Mouse (Mus musculus): ENCODE data around the gene Zfp64. TPM values are rescaled to one million over a fixed set of nuclear protein-coding genes. Genes with fewer than 3 reads are reported as not detected.
A peak's percentile ranks its signal among the peaks of the same experiment; 100 is the strongest.

Zfp64 gene
- total RNA-seq (2022) = 10 to 100 TPM; 14.5 to 20.1 (median 16.6) TPM

- DNase-seq (ENCODE audit: low spot score in 2 of 2) = peak; percentile 78 to 80
Observed at GRCm38 (mm10) chr2:168954835-168955716, at the start of gene Zfp64. Gene Zfp64 (minus strand): TSS chr2:168955587.

- DNase-seq (ENCODE audit: low spot score in 2 of 2) = no peak
Observed at GRCm38 (mm10) chr2:168992642-168993420, 37.4 kb upstream of the Zfp64 start.

GRCm38 (mm10) chr2:168990957-168991356 is 35.6 kb upstream of the Zfp64 start:
- no peak for DNase-seq (ENCODE audit: low spot score in 2 of 2)

- DNase-seq (ENCODE audit: low spot score in 2 of 2) = no peak
Observed at GRCm38 (mm10) chr2:168990061-168990753, 34.8 kb upstream of the Zfp64 start.

GRCm38 (mm10) chr2:168988056-168988455 is 32.7 kb upstream of the Zfp64 start:
- no peak for DNase-seq (ENCODE audit: low spot score in 2 of 2)

GRCm38 (mm10) chr2:168987421-168987820 is 32.0 kb upstream of the Zfp64 start:
- DNase-seq (ENCODE audit: low spot score in 2 of 2) = no peak

- DNase-seq (ENCODE audit: low spot score in 2 of 2) = no peak
Observed at GRCm38 (mm10) chr2:168981951-168982350, 26.6 kb upstream of the Zfp64 start.

- DNase-seq (ENCODE audit: low spot score in 2 of 2) = no peak
Observed at GRCm38 (mm10) chr2:168981448-168981847, 26.1 kb upstream of the Zfp64 start.

- DNase-seq (ENCODE audit: low spot score in 2 of 2) = peak; percentile 35 to 46
Observed at GRCm38 (mm10) chr2:168980859-168981258, 25.5 kb upstream of the Zfp64 start.

- no peak for DNase-seq (ENCODE audit: low spot score in 2 of 2)
Observed at GRCm38 (mm10) chr2:168979742-168980141, 24.4 kb upstream of the Zfp64 start.

- DNase-seq (ENCODE audit: low spot score in 2 of 2) = no peak
Observed at GRCm38 (mm10) chr2:168978031-168978430, 22.6 kb upstream of the Zfp64 start.

- DNase-seq (ENCODE audit: low spot score in 2 of 2) = no peak
Observed at GRCm38 (mm10) chr2:168970131-168970530, 14.7 kb upstream of the Zfp64 start.

- DNase-seq (ENCODE audit: low spot score in 2 of 2) = no peak
Observed at GRCm38 (mm10) chr2:168968136-168968925, 12.9 kb upstream of the Zfp64 start.

GRCm38 (mm10) chr2:168966525-168966924 is 11.1 kb upstream of the Zfp64 start:
- no peak for DNase-seq (ENCODE audit: low spot score in 2 of 2)

- DNase-seq (ENCODE audit: low spot score in 2 of 2) = no peak
Observed at GRCm38 (mm10) chr2:168964849-168965248, 9.5 kb upstream of the Zfp64 start.

- DNase-seq (ENCODE audit: low spot score in 2 of 2) = no peak
Observed at GRCm38 (mm10) chr2:168961729-168962666, 6.6 kb upstream of the Zfp64 start.

GRCm38 (mm10) chr2:168960814-168961213 is 5.4 kb upstream of the Zfp64 start:
- DNase-seq (ENCODE audit: low spot score in 2 of 2) = no peak

- DNase-seq (ENCODE audit: low spot score in 2 of 2) = no peak
Observed at GRCm38 (mm10) chr2:168959339-168959885, 4.0 kb upstream of the Zfp64 start.

GRCm38 (mm10) chr2:168955850-168956346 is 511 bp upstream of the Zfp64 start:
- DNase-seq (ENCODE audit: low spot score in 2 of 2) = no peak

Data from layer of hippocampus, adult 8-10 months (tissue).